Mouse (Mus musculus): ENCODE results near the gene Podxl.

- TF ChIP-seq CTCF (IDR thresholded peaks at IDR 0.05; ENCODE audit: low read depth) (no peak), EP300 (IDR thresholded peaks at IDR 0.05; ENCODE audit: low read depth) (no peak)
These were observed 32.8 kb upstream of the Podxl start for GRCm38 (mm10) chr6:31596346-31597135.
